Mouse (Mus musculus) cerebellum, adult 9-11 months (tissue): ENCODE measurements around the gene Gm20388.

Experiments
- DNase-seq: peaks from one replicate; pipeline ENCODE4 v3.0.0; 2022

Gm20388 gene

DNA sequence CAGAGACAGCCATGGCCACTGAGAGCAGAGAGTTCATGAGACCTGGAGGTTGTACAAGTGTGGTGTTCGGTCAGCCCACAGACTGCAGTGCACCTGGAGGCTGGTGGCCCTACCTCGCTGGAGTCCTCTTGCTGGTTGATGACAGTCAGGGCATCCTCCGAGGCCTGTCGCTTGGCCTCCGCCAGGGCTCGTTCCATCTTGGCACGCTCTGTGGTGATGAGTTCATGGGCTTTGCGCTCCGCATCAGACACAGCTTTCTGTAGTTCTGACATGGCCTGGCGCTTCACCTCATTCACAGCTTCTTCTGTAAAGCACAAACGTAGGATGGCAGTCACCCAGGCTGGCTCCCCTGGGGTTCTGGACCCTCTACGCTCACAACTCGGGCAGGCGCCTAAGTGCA lies 2722.6 kb downstream of the Gm20388 start:
- peak; percentile 64 for DNase-seq

DNA sequence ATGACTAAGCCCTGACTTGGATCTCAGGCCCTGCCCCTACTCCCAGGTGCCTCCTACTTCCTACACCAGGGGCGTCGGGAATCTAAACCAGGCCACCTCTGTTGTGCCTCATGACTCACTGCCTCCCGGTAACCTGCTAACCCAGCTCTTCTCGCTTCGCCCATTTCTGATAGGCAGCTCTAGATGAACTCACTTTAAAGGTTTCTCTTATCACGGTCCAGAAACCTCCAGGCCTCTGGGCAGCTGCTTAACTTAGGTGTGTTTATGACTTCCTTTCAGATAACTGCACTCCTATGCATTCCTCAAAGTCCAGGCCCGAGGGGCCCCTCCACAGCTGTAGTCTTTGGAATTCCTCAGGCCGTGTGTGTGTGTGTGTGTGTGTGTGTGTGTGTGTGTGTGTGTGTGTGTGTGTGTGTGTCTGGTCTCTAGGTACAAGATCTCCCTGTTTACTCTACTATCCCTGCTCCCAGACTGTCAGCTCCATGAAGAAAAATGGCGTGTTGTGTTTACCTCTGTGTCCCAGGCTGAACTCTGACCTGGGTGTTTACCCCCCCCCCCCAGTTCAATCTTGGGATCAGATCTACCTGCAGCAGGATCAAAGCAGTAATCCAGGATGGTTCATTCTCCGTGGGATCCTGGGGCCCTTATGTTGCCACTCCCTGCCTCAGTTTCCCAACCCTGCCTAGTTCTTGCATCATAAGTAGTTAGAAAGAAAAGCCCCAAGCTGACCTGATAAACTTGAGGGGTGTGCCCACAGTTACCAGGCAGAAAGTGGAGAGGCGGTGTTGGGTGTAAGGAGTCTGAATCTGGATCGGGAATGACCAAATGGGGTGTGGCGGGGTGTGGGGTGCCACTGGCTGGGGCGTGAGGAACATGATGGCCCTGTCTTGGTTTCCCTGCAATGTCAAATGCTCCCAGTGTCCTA lies 2725.5 kb downstream of the Gm20388 start:
- DNase-seq, result no peak

DNA sequence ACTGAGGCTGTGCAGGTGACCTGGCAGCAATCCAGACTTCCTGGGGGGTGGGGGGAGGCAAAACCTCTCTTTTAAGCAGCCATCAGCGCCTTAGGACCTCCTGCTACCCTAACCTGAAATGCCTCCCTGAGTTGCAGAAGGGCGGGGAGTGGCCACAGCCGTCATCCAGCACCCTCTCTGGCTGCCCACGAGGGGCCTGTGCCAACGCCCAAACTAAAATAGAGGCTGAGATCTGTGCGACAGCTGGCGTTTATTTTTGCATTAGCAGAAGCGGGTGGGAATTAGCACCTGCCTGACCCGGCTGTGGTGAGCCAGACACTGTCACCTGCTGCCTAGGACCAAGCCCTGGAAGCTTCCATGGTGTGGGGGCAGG lies 2726.1 kb downstream of the Gm20388 start:
- no peak for DNase-seq

DNA sequence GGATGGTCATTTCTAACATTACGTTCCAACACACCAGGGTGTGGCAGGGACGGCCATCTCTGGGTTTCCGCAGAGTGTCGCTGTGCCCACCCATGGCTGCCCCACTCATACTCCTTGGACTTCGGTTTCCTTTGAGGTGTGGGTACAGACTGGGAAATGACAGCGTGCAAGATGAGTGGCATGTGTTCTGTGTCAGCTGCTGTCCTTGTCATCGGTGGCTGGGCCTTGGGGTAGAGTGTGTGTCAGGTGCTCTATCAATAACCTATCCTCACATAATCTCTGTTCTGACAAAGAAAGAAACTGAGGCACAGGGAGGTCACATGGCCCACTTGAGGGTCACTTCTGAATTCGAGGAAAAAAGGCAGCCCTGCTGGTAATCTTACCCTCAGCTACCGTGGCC lies 2726.6 kb downstream of the Gm20388 start:
- no peak for DNase-seq

DNA sequence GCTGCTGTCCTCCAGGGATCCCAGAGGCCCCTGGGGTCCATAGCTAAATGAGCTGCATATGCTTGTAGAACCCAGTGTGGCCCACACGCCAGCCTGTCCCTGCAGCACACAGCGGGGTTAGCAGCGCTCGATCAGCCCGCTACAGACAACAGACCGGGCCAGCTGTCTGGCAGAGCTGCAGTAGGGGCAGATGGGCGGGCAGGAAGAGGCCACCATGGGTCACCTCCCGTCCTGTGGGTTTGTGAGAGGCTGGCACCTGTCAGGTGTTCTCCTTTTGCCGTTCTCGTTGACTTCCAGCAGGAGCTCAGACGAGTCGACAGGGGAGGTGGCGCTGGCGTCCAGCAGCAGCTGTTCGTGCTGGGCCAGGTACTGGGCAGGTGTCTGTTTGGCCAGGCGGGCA lies 2728.0 kb downstream of the Gm20388 start:
- DNase-seq, result peak; percentile 77

DNA sequence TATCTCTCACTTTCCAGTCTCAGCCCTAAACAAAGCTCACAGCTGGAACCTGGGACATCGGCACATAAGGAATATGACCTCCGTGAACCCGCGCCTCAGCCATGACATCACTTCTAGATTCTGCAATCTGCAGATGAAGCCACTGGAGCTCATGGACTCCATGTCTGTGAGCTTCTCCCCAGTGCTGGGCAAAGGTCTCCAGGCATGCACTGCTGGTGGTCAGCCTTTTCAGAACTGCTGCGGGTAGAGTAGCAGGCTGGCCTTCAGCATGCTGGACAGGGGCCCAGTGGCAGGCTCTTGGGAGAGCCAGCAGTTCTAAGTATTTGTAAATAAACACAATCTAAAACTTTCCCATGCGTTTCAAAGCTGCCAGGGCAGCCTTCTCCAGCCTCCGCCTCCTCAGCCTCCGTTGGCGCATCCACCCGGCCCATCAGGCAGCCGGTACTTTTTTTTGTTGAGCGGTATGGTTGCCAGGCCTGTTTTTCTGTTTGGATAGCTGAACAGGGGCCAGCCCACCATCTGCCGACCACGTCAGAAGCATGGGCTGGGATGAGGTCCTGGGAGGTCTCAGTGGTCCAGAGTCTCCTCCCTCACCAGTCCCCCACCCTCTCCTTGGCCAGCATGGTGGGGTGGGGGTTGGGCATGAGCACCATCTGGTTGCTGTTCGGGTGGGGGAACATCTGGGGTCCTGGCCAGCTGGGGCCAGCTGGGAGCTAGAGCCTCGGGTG lies 2729.0 kb downstream of the Gm20388 start:
- DNase-seq, result peak; percentile 81

DNA sequence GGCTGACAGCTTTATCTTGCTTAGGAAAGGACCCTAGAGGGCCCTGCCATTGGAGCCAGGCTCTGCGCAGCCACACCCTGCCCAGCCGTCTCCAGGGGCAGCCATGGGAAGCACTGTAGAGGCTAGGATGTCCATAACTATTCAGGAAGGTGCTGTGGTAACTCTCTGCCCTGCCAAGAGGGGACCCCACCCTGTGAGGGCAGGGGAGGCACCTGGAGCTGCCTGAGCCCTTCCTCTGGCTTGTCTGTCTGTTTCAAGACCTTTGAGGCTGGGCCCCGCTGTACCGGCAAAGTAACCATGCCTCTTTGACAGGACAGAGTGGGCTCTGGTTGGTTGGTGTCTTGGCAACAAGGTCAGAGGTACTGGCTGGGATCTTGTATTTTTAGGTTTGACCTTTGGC lies 2730.2 kb downstream of the Gm20388 start:
- no peak for DNase-seq

DNA sequence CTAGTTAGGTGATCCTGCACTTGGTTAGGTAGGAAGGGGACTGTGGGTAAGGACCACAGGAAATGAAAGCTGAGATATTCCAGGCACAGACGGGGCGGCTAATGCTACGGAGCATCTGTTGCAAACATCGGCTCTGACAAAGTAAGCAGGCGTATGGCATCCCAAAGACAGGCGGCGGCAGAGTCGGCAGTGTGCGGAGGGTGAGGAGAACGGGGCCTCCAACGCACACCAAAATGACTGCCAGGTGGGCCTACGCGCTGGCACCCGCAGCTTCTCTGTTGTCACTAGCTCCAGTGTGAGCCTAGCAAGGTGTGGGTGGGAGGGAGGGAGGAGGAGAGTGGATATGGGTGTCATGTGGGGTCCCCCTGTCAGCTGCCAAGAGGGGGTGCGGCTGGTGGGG lies 2730.8 kb downstream of the Gm20388 start:
- DNase-seq, result no peak

DNA sequence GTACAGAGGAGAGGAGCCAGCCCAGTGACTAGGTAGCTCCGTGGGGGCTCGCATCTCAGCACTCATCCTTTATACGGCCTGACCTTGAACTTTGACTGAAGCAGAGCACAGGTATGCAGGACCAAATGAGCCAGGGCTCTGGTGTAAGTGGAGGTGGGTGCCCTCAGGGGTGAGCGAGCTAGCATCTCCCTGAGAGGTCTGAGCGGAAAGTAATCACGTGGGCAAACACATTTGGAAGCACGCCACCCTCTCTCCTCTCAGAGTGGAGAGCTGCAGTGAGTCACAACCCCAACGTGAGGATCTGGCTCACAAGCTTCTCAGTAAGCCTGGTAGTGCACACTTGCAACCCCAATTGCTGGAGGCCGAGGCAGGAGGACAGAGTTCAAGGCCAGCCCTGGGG lies 2731.4 kb downstream of the Gm20388 start:
- DNase-seq, result no peak

DNA sequence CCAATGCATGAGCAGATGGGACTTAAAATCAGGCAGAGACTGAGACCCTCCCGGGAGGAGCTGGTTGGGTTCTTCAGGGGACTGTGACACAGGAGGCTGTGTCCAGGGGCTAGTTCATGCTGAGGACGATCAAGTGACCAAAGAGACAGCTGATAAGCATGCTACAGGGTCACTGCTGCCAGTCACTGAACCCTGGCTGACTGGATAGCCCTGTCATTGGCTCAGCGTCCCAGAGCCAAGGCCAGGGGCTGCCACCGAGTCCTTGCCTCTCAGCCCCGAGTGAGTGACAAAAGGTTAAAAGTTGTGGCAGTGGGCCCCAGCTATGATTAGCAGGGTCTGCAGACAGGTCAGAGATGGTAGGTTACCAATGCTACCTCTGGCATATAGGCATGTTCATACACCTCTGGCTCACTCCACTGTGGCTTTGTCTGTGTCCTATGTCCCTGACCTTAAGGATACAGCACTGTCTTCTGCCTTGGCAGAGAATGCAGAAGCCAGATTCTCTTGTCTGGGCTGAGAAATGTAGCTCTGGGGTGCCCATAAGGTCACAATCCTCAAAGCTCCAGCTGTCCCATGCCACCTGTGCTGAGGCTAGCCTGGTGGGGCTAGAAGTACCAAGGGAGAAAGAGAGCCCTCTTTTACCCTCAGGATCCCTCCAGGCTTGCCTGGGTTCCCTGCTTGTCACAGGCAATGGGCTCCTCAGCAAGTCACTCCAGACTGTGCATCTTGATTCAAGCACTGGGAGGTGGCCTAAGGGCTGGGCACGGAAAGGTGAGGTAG lies 2733.7 kb downstream of the Gm20388 start:
- no peak for DNase-seq

DNA sequence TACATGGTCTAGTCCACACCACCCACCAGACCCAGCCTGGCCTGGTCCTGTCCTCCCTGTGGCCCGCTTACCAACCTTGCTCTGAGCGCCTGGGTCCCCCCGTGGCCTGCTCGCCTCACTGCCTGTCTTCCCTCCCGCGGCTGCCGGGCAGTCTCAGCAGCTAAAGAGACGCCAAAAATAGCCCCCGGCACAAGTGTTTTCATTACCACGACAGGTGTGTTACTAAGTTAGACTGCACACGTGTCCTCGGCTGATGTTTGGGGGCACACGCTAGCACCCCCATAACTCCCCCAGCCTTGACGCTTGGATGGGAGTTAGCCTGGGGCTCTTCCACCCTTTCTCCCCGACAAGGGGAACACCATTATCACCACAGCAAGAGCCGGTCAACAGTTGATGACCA lies 2735.7 kb downstream of the Gm20388 start:
- no peak for DNase-seq

DNA sequence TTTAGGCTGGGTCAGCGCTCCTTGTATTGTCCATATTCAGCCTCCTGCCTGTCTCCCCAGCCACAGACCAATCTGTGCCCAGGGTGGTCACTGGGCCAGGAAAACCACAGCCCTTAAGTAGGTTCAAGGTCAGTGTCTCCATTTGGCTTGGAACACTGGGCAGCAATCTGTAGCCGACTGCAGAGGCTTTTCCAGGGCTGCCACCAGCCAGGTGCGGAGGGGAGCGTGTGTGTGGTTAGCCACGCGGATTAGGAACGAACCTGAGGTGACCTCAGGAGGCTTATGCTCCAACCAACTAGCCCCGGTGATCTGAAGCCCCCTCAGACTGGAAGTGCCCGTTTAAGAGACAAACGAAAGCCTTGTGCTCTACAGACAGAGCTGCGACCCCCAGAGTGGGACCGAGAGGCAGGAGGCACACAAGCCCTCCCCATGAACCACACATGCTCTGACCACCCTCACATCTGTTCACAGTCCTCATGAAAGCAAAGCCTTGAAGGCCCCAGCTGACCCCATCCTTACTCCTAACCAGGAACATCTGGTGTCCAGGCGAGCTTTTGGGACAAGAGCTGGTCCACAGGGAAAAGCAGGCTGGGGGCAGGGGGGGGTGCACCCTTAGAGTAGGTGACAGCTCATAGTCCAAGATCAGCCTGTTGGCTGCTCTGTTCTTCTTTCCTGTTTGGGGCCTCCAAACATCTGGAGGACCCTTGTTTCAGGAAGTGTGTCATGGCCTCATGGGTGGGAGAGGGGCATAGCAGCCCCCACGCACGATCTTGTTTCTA lies 2737.7 kb downstream of the Gm20388 start:
- no peak for DNase-seq

DNA sequence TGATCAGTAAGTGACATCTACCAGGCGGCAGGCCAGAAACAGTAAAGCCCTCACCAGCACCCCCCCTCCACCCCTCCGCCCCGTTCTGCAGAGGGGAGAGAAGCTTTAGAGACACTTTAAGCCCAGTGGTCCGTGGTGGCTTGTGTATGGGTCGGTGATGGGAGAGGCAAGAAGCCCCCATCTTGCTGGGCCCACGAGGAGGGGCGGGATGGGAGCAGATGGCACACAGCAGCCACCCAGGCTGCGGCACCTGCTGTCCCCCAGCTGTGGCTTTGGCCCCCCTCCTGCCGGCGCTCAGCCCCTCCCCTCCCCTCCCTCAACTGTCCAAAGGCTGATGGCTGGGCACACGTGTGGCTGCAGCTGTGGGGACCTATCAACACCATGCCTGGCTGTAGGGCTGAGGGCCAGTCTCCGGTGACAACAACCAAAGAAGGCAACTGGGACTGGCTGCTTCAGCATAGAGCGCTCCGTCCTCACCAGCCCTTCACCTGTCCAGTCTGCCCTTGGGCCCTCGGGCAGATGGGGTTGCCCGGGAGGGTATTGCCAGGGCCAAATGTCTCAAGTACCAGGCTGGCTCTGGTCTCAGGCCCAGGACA lies 2740.8 kb downstream of the Gm20388 start:
- no peak for DNase-seq

DNA sequence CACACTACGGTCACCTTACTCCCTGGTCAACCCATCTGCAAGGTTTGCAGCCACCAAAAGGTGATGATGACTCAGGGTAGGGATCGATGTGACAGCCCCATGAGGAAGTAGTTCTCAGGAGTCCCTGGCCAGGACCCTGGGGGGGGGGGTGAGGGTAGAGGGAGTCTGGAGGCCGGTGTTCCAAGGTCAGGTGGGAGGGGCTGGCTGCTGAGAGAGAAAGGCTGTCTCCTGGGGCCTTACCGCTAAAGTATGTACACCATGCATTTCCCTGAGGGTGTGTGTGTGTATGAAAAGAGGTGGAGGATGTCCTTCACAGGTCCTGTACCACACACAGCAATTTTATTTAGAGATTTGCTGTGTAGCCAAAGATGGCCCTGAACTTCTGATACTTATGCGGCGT lies 2742.0 kb downstream of the Gm20388 start:
- DNase-seq, result no peak

DNA sequence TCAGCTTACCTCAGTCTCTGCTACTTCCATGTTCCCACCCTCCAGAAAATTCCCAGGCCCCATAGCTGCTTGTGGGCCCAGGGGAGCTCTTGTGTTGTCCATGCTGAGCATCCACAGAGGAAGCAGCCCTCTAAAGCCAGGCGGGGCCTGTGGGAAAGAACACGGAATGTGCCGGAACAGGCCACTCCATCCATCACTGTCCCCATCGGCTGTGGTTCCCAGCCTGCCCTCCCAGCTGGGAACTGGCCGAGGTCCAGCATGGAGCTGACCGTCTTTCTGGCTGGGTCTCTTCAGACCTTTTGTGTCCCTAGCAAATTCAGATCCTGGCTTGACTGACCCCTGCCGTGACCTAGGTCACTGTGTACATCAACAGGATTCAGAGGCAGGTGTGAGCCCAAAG lies 2744.1 kb downstream of the Gm20388 start:
- no peak for DNase-seq

DNA sequence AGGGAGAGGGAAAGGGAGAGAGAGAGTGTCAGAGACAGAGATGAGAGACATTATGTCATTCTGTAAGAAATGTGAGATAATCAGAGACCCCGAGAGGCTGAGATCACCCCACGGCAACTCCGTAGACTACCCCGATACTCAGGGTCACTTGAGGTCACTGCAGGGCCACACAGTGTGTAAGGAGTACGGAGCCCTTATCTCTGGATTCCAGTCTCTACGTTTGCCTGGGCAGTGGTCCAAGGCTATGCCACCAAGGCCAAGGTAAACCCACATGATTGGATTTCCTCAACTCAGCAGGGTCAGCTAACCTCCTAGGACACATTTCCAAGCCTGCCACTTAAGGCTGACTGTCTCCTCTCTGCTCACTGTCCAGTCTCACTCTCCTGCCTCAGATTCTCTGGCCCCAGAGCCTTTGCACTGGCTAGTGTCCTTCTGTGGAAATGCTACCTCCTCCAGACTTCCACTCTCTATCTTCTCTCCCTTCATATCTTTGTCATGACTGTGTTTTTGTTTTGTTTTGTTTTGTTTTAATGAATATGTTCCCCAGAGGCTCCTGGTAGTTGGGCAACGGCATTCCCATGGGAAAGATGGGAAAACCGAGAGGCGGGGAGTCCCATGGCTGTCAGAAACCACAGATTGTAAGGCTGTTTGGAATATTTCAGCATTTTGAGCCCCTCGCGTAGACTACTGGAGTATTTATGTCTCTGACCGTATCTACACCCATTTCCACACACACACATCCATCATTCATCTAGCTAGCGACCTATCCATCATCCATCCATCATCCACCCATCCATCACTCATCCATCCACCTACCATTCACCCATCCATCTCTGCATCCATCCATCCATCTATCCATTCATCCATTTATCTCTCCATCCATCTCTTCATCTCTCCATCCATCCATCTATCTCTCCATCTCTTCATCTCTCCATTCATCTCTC lies 2745.7 kb downstream of the Gm20388 start:
- DNase-seq, result peak; percentile 51

DNA sequence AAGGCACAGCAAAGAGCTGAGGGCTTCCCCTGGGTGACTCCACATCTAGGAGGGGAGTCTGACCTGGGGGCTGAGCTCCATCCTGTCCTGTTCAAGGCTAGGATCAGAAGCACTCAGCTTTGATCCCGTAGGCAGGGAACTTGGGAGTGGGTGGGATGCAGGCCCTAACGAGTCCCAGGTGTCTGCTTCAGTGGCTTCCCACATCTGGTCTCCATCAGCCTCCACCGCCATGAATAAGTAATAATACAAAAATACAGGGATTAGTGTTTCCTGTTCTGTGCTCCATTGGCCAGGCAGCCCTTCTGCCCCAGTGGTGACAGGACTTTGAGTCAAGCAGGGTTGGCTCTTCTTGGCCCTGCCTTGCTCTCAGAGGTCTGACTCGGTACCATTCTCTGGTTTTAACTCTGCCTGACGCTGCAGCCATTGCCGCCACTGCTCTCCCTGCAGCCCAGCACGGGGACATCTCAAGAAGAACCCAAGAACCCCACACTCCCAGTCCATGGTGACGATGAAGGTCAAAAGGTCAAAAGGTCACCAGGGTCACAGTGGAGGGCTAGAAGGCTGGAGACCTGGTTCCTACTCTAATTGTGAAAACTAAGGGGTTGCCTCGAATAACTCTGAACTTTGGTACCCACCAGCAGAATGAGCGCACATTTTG lies 2747.6 kb downstream of the Gm20388 start:
- DNase-seq, result no peak

DNA sequence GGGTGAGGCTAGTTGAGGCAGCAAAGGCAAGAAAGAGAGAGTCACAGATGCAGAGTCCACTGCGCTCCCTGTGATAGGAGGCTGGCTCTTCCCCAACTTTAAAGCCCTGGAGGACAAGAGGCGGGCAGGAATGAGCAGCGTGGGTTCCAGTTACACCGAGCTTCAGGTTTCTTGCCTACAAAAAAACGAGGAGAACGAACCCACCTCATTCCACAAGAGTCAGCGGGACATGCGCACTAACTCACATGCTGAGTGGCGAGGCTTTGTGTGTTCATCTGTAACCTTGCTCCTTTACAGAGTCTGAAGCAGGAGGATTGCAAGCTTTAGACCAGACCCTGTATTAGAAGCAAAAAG lies 2748.1 kb downstream of the Gm20388 start:
- no peak for DNase-seq

DNA sequence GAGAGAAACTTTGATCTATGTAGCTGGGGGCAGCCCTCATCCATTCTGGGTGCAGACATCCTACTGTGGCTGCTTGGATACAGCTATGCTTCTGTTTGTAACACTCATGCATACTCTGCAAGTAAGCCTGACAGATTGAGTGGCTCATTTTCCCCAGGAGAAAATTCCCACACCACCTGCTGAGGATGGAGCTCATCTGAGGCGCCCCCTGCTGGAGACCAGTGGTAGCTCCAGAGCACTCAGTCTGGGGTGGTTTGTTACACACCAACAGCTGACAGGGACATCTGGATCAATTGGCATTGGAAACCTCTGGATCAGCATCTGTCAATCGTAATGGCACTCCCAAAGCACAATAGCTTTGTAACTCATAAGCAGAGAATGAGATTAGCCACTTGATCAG lies 2749.4 kb downstream of the Gm20388 start:
- no peak for DNase-seq

DNA sequence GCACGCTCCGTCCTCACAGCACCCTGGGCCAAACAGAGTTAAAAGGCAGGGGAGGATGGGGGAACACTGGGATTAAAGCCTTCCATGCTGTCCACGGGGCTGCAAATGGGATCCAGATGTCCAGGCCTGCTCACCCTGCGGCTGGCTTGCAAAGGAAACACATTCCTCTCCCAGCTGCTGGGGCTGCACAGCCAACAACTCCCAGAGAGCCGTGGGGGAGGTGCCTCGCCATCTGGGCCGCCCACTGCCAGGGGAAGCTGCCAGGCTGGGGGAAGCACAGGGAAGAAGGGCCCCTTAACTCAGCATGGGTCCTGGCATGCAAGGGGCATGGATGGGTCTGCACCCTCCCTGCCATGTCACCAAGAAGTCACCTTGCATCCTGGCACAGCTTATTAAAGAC lies 2750.5 kb downstream of the Gm20388 start:
- DNase-seq, result peak; percentile 74

DNA sequence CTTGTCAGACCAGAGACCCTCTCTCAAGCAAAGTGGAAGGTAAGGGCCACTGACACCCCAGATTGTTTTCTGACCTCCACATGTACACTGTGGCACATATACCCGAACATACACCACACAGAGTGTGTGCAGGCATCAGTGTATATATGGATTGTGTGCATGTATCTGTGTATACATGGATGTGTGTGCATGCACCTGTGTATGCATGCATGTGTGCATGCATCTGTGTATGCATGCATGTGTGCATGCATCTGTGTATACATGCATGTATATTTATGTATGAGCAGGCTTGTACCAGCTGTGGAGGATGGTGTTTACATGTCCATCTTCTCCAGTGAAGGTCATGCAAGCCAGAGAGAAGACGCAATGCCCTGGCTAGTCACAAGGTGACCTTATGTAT lies 2751.3 kb downstream of the Gm20388 start:
- no peak for DNase-seq
